9 mouse cellular contexts compared by ENCODE assay signal in genomic region chr9:15169714-15170113, GRCm38 (mm10). TPM values are rescaled to one million over a fixed set of nuclear protein-coding genes. Genes with fewer than 3 reads are reported as not detected.
DNase-seq lines count a peak whose midpoint lies in the region; TF ChIP-seq lines count a peak whose summit lies in the region.
"Had no signal": no experiment of that assay in that cellular context is flagged by ENCODE, and none has a peak within 500 bp of the region (broad histone marks: within the 10 kb centered on the region; RNA-seq: fewer than 3 reads in every experiment).

No protein-coding gene starts in this region.

- intact Hi-C loops in left cerebral cortex, adult 2 months (cut with DNase I): loop anchor here (5.0 kb wide), 3 partner anchors 137 to 397 kb away; partner anchors contain the start of gene 1700012B09Rik
- intact Hi-C loops in left cerebral cortex, postnatal 4 days (cut with DNase I): no loop called here

- no peak overlapping the region for H3K27ac ChIP-seq in left cerebral cortex, adult 2 months
- H3K27ac ChIP-seq in bone marrow macrophage, adult 2 months (ENCODE audit: insufficient read depth, low read depth, low read length): no peak overlapping the region

- no peak for TF ChIP-seq POLR2A in bone marrow macrophage, adult 2 months (IDR thresholded peaks at IDR 0.05; ENCODE audit: borderline replicate concordance, low read depth, low read length)

- TF ChIP-seq CTCF in left cerebral cortex, adult 2 months (IDR thresholded peaks at IDR 0.05): peak; percentile 59
- TF ChIP-seq CTCF in bone marrow macrophage, adult 2 months (IDR thresholded peaks at IDR 0.05; ENCODE audit: low read depth, low read length): 0 out of 2 replicates have a peak, but pooled peaks have one; percentile 21

- H3K4me3 ChIP-seq in left cerebral cortex, adult 2 months: no peak overlapping the region
- H3K4me3 ChIP-seq in bone marrow macrophage, adult 2 months (ENCODE audit: insufficient read depth, low read length): no peak overlapping the region

- no peaks in the 10 kb centered on the region for H3K4me1 ChIP-seq in bone marrow macrophage, adult 2 months (ENCODE audit: control insufficient read depth, insufficient read depth, low read length)

- DNase-seq in cerebellum, postnatal 14 days: peak; percentile 5 to 14
- DNase-seq in cerebellum, postnatal 36 days: no peak
- DNase-seq in left cerebral cortex, adult 2 months (ENCODE audit: extremely low spot score in 1 of 2, low spot score in 2 of 2): no peak
- no peak for DNase-seq in left cerebral cortex, postnatal 4 days
- DNase-seq in induced T-regulatory cell, adult 2 months (ENCODE audit: low read depth): peak; percentile 53
- DNase-seq in neural tube, embryonic 10.5 days (ENCODE audit: extremely low spot score, low spot score): no peak
- DNase-seq in spleen, adult 12 weeks (ENCODE audit: low spot score): no peak

RNA-seq across cellular contexts. Expression of gene Hephl1, which starts 57.8 kb away (rescaled TPM):
- not detected for total RNA-seq in left cerebral cortex, adult 2 months (2021)
- total RNA-seq in left cerebral cortex, postnatal 4 days (2021): under 1 TPM in 1 of 2 experiments, not detected in 1; 0.06 TPM
- not detected in 2 replicates for polyA plus RNA-seq in bone marrow macrophage, adult 2 months (2012; ENCODE audit: insufficient read depth, insufficient read length, missing spikeins)
- polyA plus RNA-seq: limb, embryonic 11.5 days had no signal

Comparison
In these comparisons a context has a peak if more than half of its experiments do, and no peak if none do; other contexts are left out.
1. DNase-seq: peak in cerebellum, postnatal 14 days (2 of 2) and induced T-regulatory cell, adult 2 months (single experiment); none in cerebellum, postnatal 36 days (0 of 2), left cerebral cortex, adult 2 months (0 of 2), left cerebral cortex, postnatal 4 days (single experiment), neural tube, embryonic 10.5 days (single experiment) and spleen, adult 12 weeks (single experiment).